Mouse (Mus musculus): ENCODE data around the gene Kcng4.
A peak's percentile ranks its signal among the peaks of the same experiment; 100 is the strongest.

Gene Kcng4

DNA sequence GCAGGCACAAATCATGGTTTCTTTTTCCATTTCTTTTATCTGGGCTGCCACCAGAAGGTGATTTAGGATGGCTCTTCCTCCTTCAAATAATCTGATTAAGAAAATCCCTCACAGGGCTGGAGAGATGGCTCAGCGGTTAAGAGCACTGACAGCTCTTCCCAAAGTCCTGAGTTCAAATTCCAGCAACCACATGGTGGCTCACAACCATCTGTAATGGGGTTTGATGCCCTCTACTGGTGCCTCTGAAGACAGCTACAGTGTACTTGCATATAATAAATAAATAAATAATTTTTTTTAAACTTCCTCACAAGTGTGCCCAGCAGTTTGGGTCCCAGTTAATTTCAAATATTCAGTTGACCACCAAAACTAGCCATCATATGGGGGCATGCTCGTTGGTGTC, 29.3 kb downstream of the Kcng4 start:
- DNase-seq, result no peak

DNA sequence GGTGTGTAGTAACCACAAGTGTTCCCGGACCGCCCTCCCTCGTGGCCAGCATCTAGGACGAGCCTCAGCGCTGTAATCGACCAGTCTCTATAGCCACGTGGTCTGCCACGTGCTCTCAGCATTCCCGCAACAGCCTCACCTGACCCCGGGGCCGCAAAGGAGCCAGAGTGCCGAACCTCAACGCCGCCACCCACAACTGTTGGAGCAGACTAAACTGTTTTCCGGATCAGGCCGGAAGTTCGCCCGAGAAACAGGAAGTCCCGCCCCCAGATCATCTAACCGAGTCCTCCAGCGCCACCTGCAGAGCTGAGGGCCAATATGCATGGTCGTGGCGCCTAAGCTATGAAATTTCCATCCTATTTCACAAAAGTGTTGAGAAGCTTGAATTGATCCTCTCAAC, 30.5 kb downstream of the Kcng4 start, which contains the start of gene Taf1c:
Gene Taf1c, minus strand, starts transcription at position 227 of the 400 bp plus-strand sequence.
- peak; percentile 94 for DNase-seq

DNA sequence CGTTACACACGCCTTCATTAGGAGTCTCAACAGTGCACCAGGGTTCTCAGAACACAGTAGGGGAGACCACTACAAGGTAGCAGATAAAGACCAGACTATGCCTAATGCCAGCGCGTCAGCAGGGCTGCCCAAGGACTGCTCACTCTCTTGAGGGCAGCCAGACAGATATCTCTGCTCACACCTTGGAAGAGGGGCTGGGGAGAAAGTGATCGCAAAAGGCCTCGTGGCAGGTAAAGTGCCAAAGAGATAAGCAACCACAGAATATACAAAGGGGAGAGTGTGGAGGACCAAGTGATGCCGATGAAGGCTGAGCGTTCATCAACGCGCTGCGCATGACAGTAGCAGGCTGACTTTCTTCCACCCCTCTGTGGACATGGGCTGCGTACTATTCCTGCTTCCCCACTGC, 31.1 kb downstream of the Kcng4 start:
- DNase-seq, result no peak

DNA sequence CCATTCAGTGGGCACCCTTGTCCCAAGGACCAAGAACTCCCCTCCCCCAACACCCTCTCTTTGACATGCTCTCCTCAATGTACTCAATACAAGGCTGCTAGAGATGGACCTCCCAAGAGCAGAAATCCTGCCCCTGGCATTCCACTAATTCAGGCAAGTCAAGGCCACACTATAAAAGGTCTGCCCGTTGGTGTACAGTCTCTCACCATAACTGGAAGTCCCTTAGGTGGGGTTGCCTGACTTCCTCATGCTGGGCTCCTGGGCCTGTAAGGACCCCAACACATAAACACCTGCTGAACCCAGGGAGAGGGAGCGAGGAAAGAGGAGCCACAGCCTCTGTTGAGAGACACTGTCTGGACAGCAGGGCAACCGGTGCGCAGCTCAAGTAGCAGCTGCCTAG, 31.7 kb downstream of the Kcng4 start:
- DNase-seq, result no peak

DNA sequence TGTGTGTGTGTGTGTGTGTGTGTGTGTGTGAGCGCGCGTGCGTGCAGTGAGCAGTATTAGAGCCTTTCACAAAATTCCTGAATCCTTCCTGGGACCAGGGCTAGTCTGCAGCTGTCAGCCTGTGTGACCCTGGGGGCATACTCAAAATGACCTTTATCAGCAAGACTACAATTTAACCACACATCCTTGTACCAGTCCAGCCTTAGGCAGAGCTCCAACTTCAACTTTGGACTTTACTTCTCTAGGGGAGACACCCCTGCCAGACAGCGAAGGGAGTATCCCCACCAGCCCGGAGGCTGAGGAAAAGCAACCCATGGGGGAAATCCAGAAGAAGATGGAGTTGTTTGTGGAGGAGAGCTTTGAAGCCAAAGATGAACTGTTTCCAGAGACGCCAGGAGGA, 44.0 kb downstream of the Kcng4 start:
- no peak for DNase-seq

DNA sequence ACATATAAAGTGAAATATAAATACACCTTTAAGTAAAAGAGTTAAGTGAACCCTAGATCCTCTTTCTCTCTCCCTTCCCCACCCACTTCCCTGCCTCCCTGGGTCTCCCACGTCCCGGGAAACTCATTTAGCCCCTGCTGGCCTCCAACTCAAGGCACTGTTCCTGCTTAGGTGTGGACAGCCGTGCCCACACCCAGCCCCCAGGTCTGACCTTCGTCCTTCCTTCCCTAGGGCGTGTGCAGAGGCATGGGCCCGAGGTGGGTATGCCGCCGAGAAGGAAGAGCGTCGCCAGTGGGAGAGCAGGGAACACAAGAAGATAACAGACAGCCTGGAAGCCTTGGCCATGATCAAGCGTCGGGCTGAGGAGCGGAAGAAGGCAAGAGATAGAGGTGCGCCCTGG, 45.1 kb downstream of the Kcng4 start:
- no peak for DNase-seq

- no peak for DNase-seq
Observed at GRCm38 (mm10) chr8:119588844-119589243, 46.6 kb downstream of the Kcng4 start.

GRCm38 (mm10) chr8:119588321-119588720, 47.2 kb downstream of the Kcng4 start:
- DNase-seq, result no peak

DNA sequence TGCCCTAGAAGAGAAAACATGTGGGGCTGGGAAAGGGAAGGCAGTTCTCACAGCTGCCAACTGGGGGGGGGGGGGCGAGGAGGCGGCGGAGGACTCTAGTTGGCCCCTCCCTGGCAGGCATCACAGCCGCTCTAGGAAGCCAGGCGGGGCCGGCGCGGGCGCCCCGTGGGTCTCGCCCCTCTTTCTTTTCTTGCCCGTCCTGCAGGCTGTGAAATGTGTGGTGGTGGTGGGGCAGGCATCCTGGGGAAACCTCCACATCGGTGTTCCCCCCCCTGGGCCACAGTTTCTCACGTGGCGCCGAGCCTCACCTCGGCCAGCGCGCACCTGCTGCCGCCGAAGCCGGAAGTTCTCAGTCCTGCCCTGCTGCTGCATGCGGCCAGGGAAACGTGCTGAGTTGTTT, 49.6 kb downstream of the Kcng4 start:
- no peak for DNase-seq

DNA sequence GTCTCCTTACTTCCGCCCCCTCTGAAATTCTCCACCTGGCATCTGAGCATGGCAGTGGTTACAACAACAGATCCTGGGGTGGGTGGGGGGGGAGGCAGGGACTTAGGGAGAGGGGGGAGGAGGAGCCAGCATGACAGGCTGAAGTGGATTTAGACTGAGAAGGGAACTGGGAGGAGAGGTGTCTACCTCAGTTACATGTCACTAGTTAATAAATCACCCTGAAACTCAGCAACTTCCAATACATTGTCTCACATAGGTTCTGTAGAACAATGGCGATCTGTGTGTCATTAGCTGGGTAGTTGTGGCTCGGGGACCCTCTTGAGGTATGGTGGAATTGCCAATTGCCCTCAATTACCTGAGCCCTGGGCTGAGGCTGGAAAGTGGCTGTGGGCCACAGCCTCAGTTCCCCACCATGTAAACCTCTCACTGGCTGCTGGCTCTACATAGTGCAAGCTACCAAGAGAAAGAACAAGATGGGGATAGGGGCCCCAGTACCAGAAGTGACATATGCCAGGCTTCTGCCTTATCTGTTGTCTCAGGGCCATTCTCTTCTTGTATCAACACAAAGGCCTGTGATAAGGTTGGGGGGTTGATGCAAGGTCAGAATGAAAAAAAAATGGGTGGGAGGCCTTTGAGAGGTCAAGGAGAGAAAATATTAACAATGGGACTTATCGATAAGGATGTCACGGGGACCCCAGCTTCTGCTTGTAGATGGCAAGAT, 54.9 kb downstream of the Kcng4 start:
- no peak for DNase-seq

- no peak for DNase-seq
Observed at GRCm38 (mm10) chr8:119579096-119579495, 56.4 kb downstream of the Kcng4 start.

DNA sequence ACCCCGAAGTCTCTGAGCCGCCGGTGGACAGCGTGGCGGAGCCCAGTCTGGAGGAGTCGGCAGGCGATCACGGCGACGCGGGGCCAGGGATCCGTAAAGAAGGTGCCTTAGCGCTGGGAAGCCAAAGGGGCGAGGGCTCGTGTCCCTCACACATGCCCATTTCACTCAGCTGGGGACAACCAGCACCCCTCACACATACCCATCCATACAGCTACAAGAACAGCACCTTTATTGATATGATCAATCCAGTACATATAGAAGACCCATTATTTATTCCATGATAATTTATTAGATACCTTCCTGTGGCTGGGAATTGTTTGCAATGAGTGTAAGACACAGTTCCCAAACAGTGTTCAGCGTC, 60.1 kb downstream of the Kcng4 start:
- no peak for DNase-seq

DNA sequence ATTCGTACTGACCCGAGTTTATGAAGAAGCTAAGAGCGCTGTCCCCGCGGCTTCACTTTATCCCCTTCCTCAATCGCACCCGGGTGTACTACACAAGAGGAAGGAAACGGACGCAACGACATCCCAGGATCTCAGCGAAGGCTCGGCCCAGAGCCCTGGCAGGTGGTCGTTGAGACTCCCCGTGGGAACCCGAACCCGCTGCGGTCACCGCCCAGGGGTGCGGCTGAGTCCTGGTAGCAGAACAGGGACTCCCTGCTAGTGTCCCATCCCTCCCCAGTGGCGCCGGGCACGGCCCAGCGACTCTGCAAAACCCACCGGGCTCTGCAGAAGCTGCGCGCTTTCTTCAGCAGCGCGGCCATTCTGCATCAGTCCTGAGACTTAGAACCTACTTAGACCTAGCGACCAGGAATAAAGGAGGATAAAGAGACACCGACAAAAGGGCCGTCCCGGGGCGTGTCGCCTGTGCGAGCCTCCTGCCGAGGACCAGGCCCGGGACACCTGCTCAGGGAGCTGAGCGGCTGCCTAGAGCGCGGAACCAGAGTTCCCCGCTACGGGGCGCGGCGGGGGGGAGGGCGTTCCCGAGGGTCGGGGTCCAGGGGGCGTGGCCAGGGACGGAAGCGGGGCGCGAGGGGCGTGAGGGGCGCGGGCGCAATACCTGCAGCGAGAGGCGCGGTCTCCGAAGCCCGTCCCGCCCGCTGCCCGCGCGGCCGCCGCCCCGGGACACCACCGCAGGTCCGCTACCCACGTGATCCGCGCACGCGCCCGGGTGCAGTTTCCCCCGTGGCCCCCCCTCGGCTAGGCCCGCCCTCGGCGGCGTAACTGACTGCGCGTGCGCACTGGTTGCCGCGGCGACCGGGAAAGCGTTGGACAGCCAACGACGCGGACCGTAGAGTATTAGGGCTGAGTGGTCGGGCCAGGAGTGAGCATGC, 60.8 kb downstream of the Kcng4 start, which contains the start of the genes Hsdl1 and Dnaaf1:
Gene Hsdl1, minus strand, starts transcription at position 747 of the 929 bp plus-strand sequence.
Gene Dnaaf1, plus strand, starts transcription at position 799 of the 929 bp plus-strand sequence.
- peak; percentile 97 for DNase-seq

Data from cerebellum, adult 8-10 months (tissue).